Mouse (Mus musculus) retina, adult 2 months (tissue): ENCODE data around the gene Fbxo24.

Experiments used
- DNase-seq: peaks from one replicate; pipeline ENCODE4 v3.0.0-alpha.2; 2012; ENCODE audit warnings: low read depth, low spot score

The Fbxo24 gene

GRCm38 (mm10) chr5:137562965-137563364 is 65.8 kb downstream of the Fbxo24 start:
- no peak for DNase-seq
